Mouse (Mus musculus): ENCODE data around the gene Mad1l1. TPM values are rescaled to one million over a fixed set of nuclear protein-coding genes. Genes with fewer than 3 reads are reported as not detected.
A peak's percentile ranks its signal among the peaks of the same experiment; 100 is the strongest.
"Not testable (repeated sequence)": the region's sequence is repeated elsewhere in the genome, so short reads cannot be mapped to it uniquely, and the experiment has no call there.

The Mad1l1 gene
- polyA plus RNA-seq (2012; rRNA removed) = 31.8 and 37.9 TPM in 2 replicates
- 38.2 and 41.6 TPM in 2 replicates for polyA plus RNA-seq (2014; fragmentation: Nextera tagmentation; extraction: Ambion mirVana)

GRCm38 (mm10) chr5:140321042-140321755 is at the start of gene Mad1l1, which contains the start of gene Nudt1:
Gene Mad1l1 (minus strand): TSS chr5:140321552.
Gene Nudt1 (plus strand): TSS chr5:140321656.
- Histone ChIP-seq H3K9ac (ENCODE audit: low read depth, low read length, severe bottlenecking) (peak within 1 kb of the TSS; percentile 98), H3K4me2 (replicated peaks; ENCODE audit: low read depth, low read length, severe bottlenecking) (peak within 1 kb of the TSS; percentile 69), H3K27ac (replicated peaks; ENCODE audit: low read depth, low read length) (peak within 1 kb of the TSS; percentile 74), H3K36me3 (ENCODE audit: control insufficient read depth, insufficient read depth, low read length) (peaks cover 5% of the 10 kb centered on the region), H3K4me3 (replicated peaks; ENCODE audit: low read length) (peak within 1 kb of the TSS; percentile 94), H3K9me3 (ENCODE audit: control insufficient read depth, low read length) (no peaks in the 10 kb centered on the region), H3K27me3 (ENCODE audit: control insufficient read depth, insufficient read depth, low read length) (no peaks in the 10 kb centered on the region), H3K4me1 (ENCODE audit: control insufficient read depth, insufficient read depth, low read length) (no peaks in the 10 kb centered on the region)
- WGBS = 1% methylated on average over 55 of the region's 60 CpGs
- peak; percentile 84; the same call in 1 of the 2 replicates for TF ChIP-seq POLR2A (IDR thresholded peaks at IDR 0.05; ENCODE audit: borderline replicate concordance, extremely low read depth, insufficient read depth, insufficient read length)
- ATAC-seq (ENCODE audit: low FRiP score, low read depth) = peak; percentile 92
- DNase-seq (ENCODE audit: low spot score) = peak; percentile 97

- WGBS = 63% methylated on average over 6 of the region's 6 CpGs
- peaks cover 5% of the 10 kb centered on the region; the same call in 1 of the 2 replicates for H3K4me1 ChIP-seq (ENCODE audit: control insufficient read depth, insufficient read depth, low read length)
- no peaks in the 10 kb centered on the region for H3K36me3 ChIP-seq (ENCODE audit: control insufficient read depth, insufficient read depth, low read length)
- no peaks in the 10 kb centered on the region for H3K9me3 ChIP-seq (ENCODE audit: control insufficient read depth, low read length)
- no peak overlapping the region for H3K9ac ChIP-seq (ENCODE audit: low read depth, low read length, severe bottlenecking)
- TF ChIP-seq POLR2A (IDR thresholded peaks at IDR 0.05; ENCODE audit: borderline replicate concordance, extremely low read depth, insufficient read depth, insufficient read length) = no peak
- H3K27me3 ChIP-seq (ENCODE audit: control insufficient read depth, insufficient read depth, low read length) = no peaks in the 10 kb centered on the region
- ATAC-seq (ENCODE audit: low FRiP score, low read depth) (peak; percentile 70; the same call in 1 of the 2 replicates), DNase-seq (ENCODE audit: low spot score) (no peak)
- H3K4me3 ChIP-seq (replicated peaks; ENCODE audit: low read length) = no peak overlapping the region
- H3K27ac ChIP-seq (replicated peaks; ENCODE audit: low read depth, low read length) = peak overlapping the region; percentile 73
- no peak overlapping the region for H3K4me2 ChIP-seq (replicated peaks; ENCODE audit: low read depth, low read length, severe bottlenecking)
Measured at GRCm38 (mm10) chr5:140370446-140371254, 49.3 kb upstream of the Mad1l1 start.

GRCm38 (mm10) chr5:140369466-140369865 is 48.1 kb upstream of the Mad1l1 start:
- WGBS = 71% methylated on average over 2 of the region's 2 CpGs
- H3K4me2 ChIP-seq (replicated peaks; ENCODE audit: low read depth, low read length, severe bottlenecking) = no peak overlapping the region
- no peak overlapping the region for H3K27ac ChIP-seq (replicated peaks; ENCODE audit: low read depth, low read length)
- no peak overlapping the region for H3K4me3 ChIP-seq (replicated peaks; ENCODE audit: low read length)
- H3K4me1 ChIP-seq (ENCODE audit: control insufficient read depth, insufficient read depth, low read length) = peaks cover 5% of the 10 kb centered on the region; the same call in 1 of the 2 replicates
- no peaks in the 10 kb centered on the region for H3K36me3 ChIP-seq (ENCODE audit: control insufficient read depth, insufficient read depth, low read length)
- H3K9ac ChIP-seq (ENCODE audit: low read depth, low read length, severe bottlenecking) = no peak overlapping the region
- DNase-seq (ENCODE audit: low spot score) (no peak), ATAC-seq (ENCODE audit: low FRiP score, low read depth) (no peak)
- no peak for TF ChIP-seq POLR2A (IDR thresholded peaks at IDR 0.05; ENCODE audit: borderline replicate concordance, extremely low read depth, insufficient read depth, insufficient read length)
- H3K27me3 ChIP-seq (ENCODE audit: control insufficient read depth, insufficient read depth, low read length) = no peaks in the 10 kb centered on the region
- no peaks in the 10 kb centered on the region for H3K9me3 ChIP-seq (ENCODE audit: control insufficient read depth, low read length)

- Histone ChIP-seq H3K4me3 (replicated peaks; ENCODE audit: low read length) (no peak overlapping the region), H3K36me3 (ENCODE audit: control insufficient read depth, insufficient read depth, low read length) (no peaks in the 10 kb centered on the region), H3K9me3 (ENCODE audit: control insufficient read depth, low read length) (no peaks in the 10 kb centered on the region), H3K4me2 (replicated peaks; ENCODE audit: low read depth, low read length, severe bottlenecking) (no peak overlapping the region), H3K9ac (ENCODE audit: low read depth, low read length, severe bottlenecking) (no peak overlapping the region), H3K27ac (replicated peaks; ENCODE audit: low read depth, low read length) (no peak overlapping the region), H3K27me3 (ENCODE audit: control insufficient read depth, insufficient read depth, low read length) (no peaks in the 10 kb centered on the region), H3K4me1 (ENCODE audit: control insufficient read depth, insufficient read depth, low read length) (peaks cover 5% of the 10 kb centered on the region; the same call in 1 of the 2 replicates)
- 86% methylated on average over 4 of the region's 4 CpGs for WGBS
- TF ChIP-seq POLR2A (IDR thresholded peaks at IDR 0.05; ENCODE audit: borderline replicate concordance, extremely low read depth, insufficient read depth, insufficient read length) = no peak
- ATAC-seq (ENCODE audit: low FRiP score, low read depth) (no peak), DNase-seq (ENCODE audit: low spot score) (no peak)
Measured at GRCm38 (mm10) chr5:140368926-140369325, 47.6 kb upstream of the Mad1l1 start.

GRCm38 (mm10) chr5:140368126-140368525 is 46.8 kb upstream of the Mad1l1 start:
- WGBS = 83% methylated on average over 2 of the region's 2 CpGs
- not testable (repeated sequence) for H3K4me3 ChIP-seq (replicated peaks; ENCODE audit: low read length); H3K9me3 ChIP-seq (ENCODE audit: control insufficient read depth, low read length); H3K9ac ChIP-seq (ENCODE audit: low read depth, low read length, severe bottlenecking); H3K27ac ChIP-seq (replicated peaks; ENCODE audit: low read depth, low read length); DNase-seq (ENCODE audit: low spot score); H3K27me3 ChIP-seq (ENCODE audit: control insufficient read depth, insufficient read depth, low read length); H3K4me2 ChIP-seq (replicated peaks; ENCODE audit: low read depth, low read length, severe bottlenecking); ATAC-seq (ENCODE audit: low FRiP score, low read depth); H3K36me3 ChIP-seq (ENCODE audit: control insufficient read depth, insufficient read depth, low read length); H3K4me1 ChIP-seq (ENCODE audit: control insufficient read depth, insufficient read depth, low read length)
